Mouse (Mus musculus): ENCODE results near the gene Nell2.

GRCm38 (mm10) chr15:95273236-95273635, 255.1 kb downstream of the Nell2 start:
- TF ChIP-seq POLR2A (IDR thresholded peaks at IDR 0.05; ENCODE audit: extremely low read depth, insufficient read depth, low read length) (no peak), CTCF (IDR thresholded peaks at IDR 0.05; ENCODE audit: extremely low read depth, insufficient read depth, low read length) (no peak)

Measured in cortical plate, adult 2 months (tissue).